Mouse (Mus musculus) embryo, embryonic 10 days (tissue): ENCODE results near the gene Slc46a3.

Source experiments
- DNase-seq: peaks from one replicate; pipeline ENCODE4 v3.0.0-alpha.2; 2015; ENCODE audit warnings: low spot score

Slc46a3 gene

GRCm38 (mm10) chr5:147845319-147845718, 49.3 kb downstream of the Slc46a3 start:
- DNase-seq = no peak

- DNase-seq = no peak
These were observed 51.3 kb downstream of the Slc46a3 start for GRCm38 (mm10) chr5:147843340-147843739.

- DNase-seq = no peak
These were observed 55.2 kb downstream of the Slc46a3 start for GRCm38 (mm10) chr5:147839418-147839817.

- DNase-seq = peak; percentile 69
These were observed 59.6 kb downstream of the Slc46a3 start for GRCm38 (mm10) chr5:147834841-147835500.

GRCm38 (mm10) chr5:147832842-147833241, 61.8 kb downstream of the Slc46a3 start:
- peak; percentile 56 for DNase-seq

- no peak for DNase-seq
These were observed 65.8 kb downstream of the Slc46a3 start for GRCm38 (mm10) chr5:147828846-147829245.
